Comparison of ENCODE assay signal across 12 mouse cellular contexts in genomic region chr6:48410551-48410950, GRCm38 (mm10). TPM values are rescaled to one million over a fixed set of nuclear protein-coding genes. Genes with fewer than 3 reads are reported as not detected.
A peak's percentile ranks its signal among the peaks of the same experiment; 100 is the strongest.
DNase-seq lines count a peak whose midpoint lies in the region; ATAC-seq and TF ChIP-seq lines count a peak whose summit lies in the region.
"Had no signal": no experiment of that assay in that cellular context is flagged by ENCODE, and none has a peak within 500 bp of the region (broad histone marks: within the 10 kb centered on the region; RNA-seq: fewer than 3 reads in every experiment).

No protein-coding gene starts in this region.

- peaks cover 100% of the 10 kb centered on the region for H3K36me3 ChIP-seq in embryonic facial prominence, embryonic 10.5 days (replicated peaks)
- H3K36me3 ChIP-seq in liver, postnatal 0 days (replicated peaks; ENCODE audit: insufficient read depth, low read length) = no peaks in the 10 kb centered on the region; the same call in none of the 2 replicates

- H3K9me3 ChIP-seq in embryonic facial prominence, embryonic 10.5 days = no peaks in the 10 kb centered on the region
- no peaks in the 10 kb centered on the region for H3K9me3 ChIP-seq in liver, postnatal 0 days (ENCODE audit: low read length)
- H3K9me3 ChIP-seq: midbrain, embryonic 15.5 days had no signal

- TF ChIP-seq CTCF in liver, postnatal 0 days (IDR thresholded peaks at IDR 0.05; ENCODE audit: low read depth) = no peak

- TF ChIP-seq EP300 in liver, postnatal 0 days (IDR thresholded peaks at IDR 0.05; ENCODE audit: low read depth) = no peak

- no peaks in the 10 kb centered on the region for H3K4me1 ChIP-seq in embryonic facial prominence, embryonic 10.5 days
- H3K4me1 ChIP-seq in liver, postnatal 0 days (ENCODE audit: insufficient read depth) = no peaks in the 10 kb centered on the region
- H3K4me1 ChIP-seq: midbrain, embryonic 15.5 days had no signal

- peak; percentile 9 for DNase-seq in cerebellum, adult 11-12 months
- DNase-seq in cerebellum, adult 8-10 months = no peak
- DNase-seq in kidney, adult 11 months = peak; percentile 4
- DNase-seq in kidney, adult 8-10 months = no peak
- DNase-seq in embryonic facial prominence, embryonic 10.5 days (ENCODE audit: low spot score) = peak; percentile 4
- DNase-seq in liver, postnatal 0 days = peak; percentile 8
- DNase-seq in urinary bladder, postnatal 25 days (ENCODE audit: low spot score) = no peak
- no peak for DNase-seq in spleen, adult 18-20 months
- DNase-seq: heart, postnatal 36 days; thymus, postnatal 25 days had no signal

- H3K27me3 ChIP-seq in embryonic facial prominence, embryonic 10.5 days (replicated peaks; ENCODE audit: low read depth, poor library complexity, severe bottlenecking) = no peaks in the 10 kb centered on the region
- H3K27me3 ChIP-seq in liver, postnatal 0 days (ENCODE audit: insufficient read depth, low read length) = no peaks in the 10 kb centered on the region
- H3K27me3 ChIP-seq: midbrain, embryonic 15.5 days had no signal

- no peak overlapping the region for H3K4me3 ChIP-seq in embryonic facial prominence, embryonic 10.5 days
- no peak overlapping the region for H3K4me3 ChIP-seq in liver, postnatal 0 days (ENCODE audit: low read depth, low read length)
- H3K4me3 ChIP-seq: midbrain, embryonic 15.5 days had no signal

- no peak overlapping the region for H3K27ac ChIP-seq in embryonic facial prominence, embryonic 10.5 days (replicated peaks)
- no peak overlapping the region for H3K27ac ChIP-seq in liver, postnatal 0 days (ENCODE audit: low read depth)
- H3K27ac ChIP-seq: midbrain, embryonic 15.5 days had no signal

- no peak overlapping the region for H3K9ac ChIP-seq in liver, postnatal 0 days (replicated peaks)
- H3K9ac ChIP-seq: midbrain, embryonic 15.5 days had no signal

- ATAC-seq in liver, postnatal 0 days = no peak
- ATAC-seq: inflammation-experienced regulatory T-cells, adult 6 months; midbrain, embryonic 15.5 days had no signal

- H3K4me2 ChIP-seq in liver, postnatal 0 days (ENCODE audit: low read depth, low read length) = no peak overlapping the region
- H3K4me2 ChIP-seq: midbrain, embryonic 15.5 days had no signal

- WGBS in embryonic facial prominence, embryonic 10.5 days = 88% methylated on average over 3 of the region's 3 CpGs
- WGBS in liver, postnatal 0 days (ENCODE audit: insufficient replicate concordance) = 71% methylated on average over 3 of the region's 3 CpGs

RNA-seq across cellular contexts. Expression of gene Krba1, which starts 15.2 kb away (rescaled TPM):
- polyA plus RNA-seq in embryonic facial prominence, embryonic 10.5 days (2016; fragmentation: Nextera tagmentation; extraction: Ambion mirVana) = 25.4 and 26.5 TPM in 2 replicates
- 1.9 and 2.2 TPM in 2 replicates for polyA plus RNA-seq in liver, postnatal 0 days (2015; fragmentation: Nextera tagmentation; extraction: Ambion mirVana)

RNA-seq across cellular contexts. Expression of gene Zfp467, which starts 35.1 kb away (rescaled TPM):
- 12.8 and 16.8 TPM in 2 replicates for polyA plus RNA-seq in embryonic facial prominence, embryonic 10.5 days (2016; fragmentation: Nextera tagmentation; extraction: Ambion mirVana)
- 4.9 TPM in 2 replicates for polyA plus RNA-seq in liver, postnatal 0 days (2015; fragmentation: Nextera tagmentation; extraction: Ambion mirVana)

RNA-seq across cellular contexts. Expression of gene Sspo, which starts 37.5 kb away (rescaled TPM):
- polyA plus RNA-seq in embryonic facial prominence, embryonic 10.5 days (2016; fragmentation: Nextera tagmentation; extraction: Ambion mirVana) = 0.71 and 1.2 TPM in 2 replicates
- polyA plus RNA-seq in liver, postnatal 0 days (2015; fragmentation: Nextera tagmentation; extraction: Ambion mirVana) = 0.01 and 0.06 TPM in 2 replicates

Comparison
In these comparisons a context has a peak if more than half of its experiments do, and no peak if none do; other contexts are left out.
1. DNase-seq: peak in cerebellum, adult 11-12 months (single experiment), kidney, adult 11 months (single experiment), embryonic facial prominence, embryonic 10.5 days (single experiment) and liver, postnatal 0 days (single experiment); none in cerebellum, adult 8-10 months (single experiment), kidney, adult 8-10 months (0 of 2), urinary bladder, postnatal 25 days (single experiment) and spleen, adult 18-20 months (0 of 2).